Mouse (Mus musculus) R1 (cell line): ENCODE measurements around the gene Iffo2.
A peak's percentile ranks its signal among the peaks of the same experiment; 100 is the strongest.

Experiments used
- DNase-seq: peaks from one replicate; pipeline ENCODE4 v3.0.0-alpha.2; 2018; ENCODE audit warnings: low read depth, low spot score

Iffo2 gene

DNA sequence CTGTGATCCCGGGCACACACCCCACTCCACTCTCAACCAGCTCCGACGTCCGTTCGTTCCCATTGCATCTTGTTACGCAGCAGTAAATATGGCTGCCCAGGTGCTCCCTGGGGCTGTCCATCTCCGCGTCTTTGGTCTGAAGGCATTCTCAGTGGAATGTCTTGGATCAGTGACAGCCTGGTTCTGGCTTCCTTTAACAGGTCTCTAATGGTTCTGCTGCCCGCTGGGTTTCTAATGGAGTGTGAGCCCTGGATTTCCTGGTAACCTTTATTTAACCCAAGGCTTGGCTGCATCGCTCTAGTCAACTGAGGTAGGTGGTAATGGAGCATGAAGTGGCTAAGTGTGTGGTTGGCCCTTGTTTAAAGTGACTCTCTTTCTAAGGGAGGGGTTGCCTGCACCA lies 1.7 kb downstream of the Iffo2 start:
- DNase-seq = peak; percentile 14

- no peak for DNase-seq
Measured at GRCm38 (mm10) chr4:139535127-139535695, 4.9 kb downstream of the Iffo2 start.

GRCm38 (mm10) chr4:139535719-139536118 lies 5.4 kb downstream of the Iffo2 start:
- no peak for DNase-seq

DNA sequence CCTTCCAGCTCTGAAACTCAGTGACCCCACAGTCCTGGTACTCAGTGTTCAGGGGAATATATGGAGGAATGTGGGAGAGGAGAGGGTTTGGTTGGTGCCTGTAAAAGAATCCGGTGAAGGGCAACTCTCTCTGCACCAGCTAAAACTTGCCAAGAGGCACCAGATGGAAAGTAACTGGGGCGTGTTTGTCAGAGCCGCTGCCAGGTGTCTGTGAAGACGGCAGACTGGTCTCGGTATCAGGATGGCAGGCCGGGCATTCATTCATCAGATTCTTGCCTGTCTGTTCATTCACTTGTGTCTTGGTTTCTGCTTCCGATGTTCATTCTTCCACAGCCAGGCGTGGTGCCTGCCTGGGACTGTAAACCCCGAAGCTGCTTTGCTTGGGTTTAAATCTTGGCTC lies 6.4 kb downstream of the Iffo2 start:
- DNase-seq = no peak

GRCm38 (mm10) chr4:139540784-139541183 lies 10.4 kb downstream of the Iffo2 start:
- no peak for DNase-seq

GRCm38 (mm10) chr4:139545791-139546190 lies 15.4 kb downstream of the Iffo2 start:
- DNase-seq = no peak

DNA sequence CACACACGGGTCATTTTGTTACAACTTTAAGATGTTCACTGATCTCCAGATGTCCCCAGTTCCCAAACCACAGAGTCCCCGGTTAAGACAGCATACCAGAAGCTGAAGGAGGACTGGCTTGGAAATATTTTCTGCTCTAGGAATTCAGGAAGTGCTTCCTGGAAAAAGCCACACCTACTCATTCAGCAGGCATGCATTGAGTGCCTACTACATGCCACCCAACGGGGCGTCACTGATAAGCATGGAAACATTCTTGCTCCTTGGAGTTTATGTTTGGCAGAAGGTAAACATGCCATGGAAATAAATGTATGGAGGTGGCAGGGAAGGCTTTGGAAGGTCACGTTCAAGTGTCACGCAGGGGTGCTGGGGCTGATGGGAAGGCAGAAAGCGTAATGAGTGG lies 19.1 kb downstream of the Iffo2 start:
- DNase-seq = no peak

DNA sequence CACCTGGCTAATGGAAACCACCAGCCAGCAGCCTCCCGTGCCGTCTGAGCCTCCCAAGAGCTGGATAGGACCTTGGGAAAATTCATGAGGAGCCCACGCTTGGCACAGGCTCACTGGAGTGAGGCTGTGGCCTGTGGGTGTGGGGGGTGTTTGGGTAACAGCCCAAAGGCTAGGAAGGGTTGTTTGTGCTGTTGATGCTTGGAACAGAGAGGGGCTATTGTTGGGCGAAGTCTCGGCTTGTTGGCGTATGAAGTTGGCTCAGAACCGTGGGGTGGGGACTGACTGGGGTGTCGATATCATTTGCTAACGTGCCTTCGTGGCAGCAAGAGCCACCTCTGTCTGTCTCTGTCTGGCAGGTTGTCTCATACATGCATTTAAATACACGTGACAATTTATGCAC lies 24.9 kb downstream of the Iffo2 start:
- DNase-seq = no peak

- peak; percentile 92 for DNase-seq
Measured at GRCm38 (mm10) chr4:139555951-139556350, 25.6 kb downstream of the Iffo2 start.

DNA sequence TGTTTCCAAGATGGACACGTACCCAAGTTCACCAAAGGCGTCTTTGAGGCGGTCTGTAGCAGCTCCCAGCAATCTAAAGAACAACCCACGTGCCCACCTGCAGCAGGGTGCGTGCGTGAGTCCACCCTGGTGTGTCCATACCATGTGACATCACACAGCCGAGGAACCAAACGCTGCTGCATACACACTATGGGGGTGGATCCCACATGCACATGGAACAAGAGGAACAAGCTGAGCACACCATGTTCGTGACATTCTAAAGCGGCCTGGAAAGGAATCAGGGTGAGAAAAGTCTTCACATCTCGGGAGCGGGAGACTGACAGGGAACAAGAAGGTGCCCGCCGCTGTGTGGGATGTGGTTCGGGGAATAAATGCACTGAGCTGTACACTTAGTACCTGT lies 38.0 kb downstream of the Iffo2 start:
- DNase-seq = no peak

DNA sequence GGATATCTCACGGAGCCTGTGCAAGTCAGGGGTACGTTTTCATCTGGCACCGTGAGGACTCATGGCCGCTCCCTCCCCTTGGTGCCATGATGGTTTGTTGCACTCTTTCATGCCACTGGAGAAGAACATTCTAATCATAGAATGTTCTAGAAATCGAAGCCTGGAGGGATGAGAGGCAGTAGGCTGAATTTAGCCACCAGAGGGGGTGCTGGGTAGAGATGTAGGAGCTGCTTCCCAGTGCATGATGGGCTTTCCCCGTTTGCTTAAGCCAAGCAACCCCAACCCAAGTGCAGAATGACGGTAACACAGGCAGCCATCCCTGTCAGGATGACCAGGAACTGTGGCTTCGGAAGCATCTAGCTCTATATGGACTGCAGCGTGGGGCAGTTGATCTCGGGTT lies 40.4 kb downstream of the Iffo2 start:
- DNase-seq = peak; percentile 60

- DNase-seq = no peak
Measured at GRCm38 (mm10) chr4:139572928-139573512, 42.7 kb downstream of the Iffo2 start.

GRCm38 (mm10) chr4:139574156-139574798 lies 43.9 kb downstream of the Iffo2 start:
- peak; percentile 99 for DNase-seq

DNA sequence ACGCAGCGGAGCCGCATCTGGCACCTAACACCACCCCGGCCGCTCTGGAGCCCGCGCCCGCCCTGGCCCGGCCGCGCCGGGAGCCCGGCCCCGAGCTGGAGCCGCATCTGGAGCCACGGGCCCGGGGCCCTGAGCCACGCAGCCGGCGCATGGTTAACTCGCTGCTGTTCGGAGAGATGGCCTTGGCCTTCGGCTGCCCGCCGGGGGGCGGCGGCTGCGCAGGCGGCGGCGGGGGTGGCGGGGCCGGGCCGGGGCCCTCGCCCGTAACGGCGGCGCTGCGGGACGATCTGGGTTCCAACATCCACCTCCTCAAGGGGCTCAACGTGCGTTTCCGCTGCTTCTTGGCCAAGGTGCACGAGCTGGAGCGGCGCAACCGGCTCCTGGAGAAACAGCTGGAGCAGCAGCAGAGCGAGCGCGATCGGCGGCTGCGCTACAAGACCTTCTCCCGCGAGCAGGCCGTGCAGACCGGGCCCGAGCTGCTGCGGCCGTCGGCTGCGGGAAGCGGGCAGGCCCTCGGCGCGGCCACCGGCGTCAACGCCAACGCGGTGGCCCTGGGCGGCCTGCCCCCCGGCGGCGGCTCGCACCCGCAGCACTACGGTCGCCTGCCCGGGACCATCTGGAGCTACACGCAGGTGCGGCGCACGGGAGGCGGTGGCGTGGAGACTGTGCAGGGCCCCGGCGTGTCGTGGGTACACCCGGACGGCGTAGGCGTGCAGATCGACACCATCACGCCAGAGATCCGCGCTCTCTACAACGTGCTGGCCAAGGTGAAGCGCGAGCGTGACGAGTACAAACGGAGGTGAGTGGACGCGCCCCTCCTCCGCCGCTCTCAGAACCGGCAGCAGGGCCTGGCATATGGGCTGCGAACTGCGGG lies 44.7 kb downstream of the Iffo2 start:
- DNase-seq = peak; percentile 57

DNA sequence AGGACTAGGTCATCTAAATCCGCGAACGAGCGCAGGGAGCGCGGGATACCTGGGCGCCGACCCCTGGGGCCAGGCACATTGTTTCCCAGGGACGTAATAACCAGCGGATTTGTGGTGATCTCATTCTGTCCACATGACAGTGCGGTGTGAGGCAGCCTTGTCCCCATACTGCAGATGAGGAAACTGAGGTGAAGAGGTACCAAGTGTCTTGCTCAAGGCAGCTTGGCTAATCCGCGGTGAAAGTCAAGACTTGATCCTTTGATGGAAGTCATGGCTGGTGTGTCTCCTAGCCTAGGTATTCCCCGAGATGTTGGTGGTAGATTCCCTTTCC lies 45.3 kb downstream of the Iffo2 start:
- peak; percentile 62 for DNase-seq

DNA sequence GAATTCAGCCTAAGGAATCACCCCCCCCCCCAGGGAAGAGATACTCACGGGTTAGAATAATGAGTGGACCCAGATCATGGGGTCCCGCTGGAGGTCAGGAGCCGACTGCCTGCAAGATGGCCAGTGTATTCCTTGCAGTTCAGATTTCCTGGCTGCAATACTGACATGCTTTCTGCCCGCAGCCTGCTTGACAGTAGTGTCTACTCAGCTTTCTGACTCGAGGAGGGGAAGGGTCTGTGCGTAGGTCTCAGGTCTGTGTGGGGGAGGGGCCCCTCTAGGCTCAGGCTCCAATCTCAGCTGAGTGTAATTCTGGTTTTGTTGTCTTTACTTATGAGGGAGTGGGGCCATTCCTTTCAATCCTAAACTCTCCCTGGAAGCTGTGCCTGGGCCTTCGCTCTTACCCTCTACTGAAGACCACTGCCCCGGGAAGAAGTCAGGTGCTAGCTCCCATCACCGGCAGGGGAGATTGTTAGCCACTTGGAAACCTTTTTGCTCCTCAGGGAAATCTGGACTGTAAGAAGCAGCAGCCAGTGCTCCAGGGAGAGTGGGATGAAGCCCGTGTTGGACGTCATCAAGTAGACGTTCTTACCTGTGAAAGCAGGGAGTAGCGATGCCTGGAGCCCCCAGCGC lies 46.0 kb downstream of the Iffo2 start:
- no peak for DNase-seq

DNA sequence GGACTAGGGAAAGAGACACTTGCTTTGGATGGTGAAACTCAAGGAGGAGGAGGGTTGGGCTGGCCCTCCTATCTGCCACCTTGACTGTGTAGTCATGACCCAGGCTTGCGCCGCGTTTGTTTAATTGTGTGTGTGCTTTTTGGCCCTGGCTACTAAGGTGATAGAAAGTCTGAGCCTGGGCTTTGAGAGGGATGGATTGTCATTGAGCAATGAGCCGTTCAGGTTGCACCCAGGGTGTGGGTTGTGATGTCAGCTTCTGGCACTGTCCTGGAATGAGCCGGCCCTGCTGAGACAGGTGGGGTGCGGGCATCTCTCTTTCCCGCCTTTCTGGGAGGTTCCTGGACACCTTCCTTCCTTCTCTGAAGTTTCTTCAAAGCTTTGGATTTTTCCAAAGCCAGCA lies 46.7 kb downstream of the Iffo2 start:
- no peak for DNase-seq

DNA sequence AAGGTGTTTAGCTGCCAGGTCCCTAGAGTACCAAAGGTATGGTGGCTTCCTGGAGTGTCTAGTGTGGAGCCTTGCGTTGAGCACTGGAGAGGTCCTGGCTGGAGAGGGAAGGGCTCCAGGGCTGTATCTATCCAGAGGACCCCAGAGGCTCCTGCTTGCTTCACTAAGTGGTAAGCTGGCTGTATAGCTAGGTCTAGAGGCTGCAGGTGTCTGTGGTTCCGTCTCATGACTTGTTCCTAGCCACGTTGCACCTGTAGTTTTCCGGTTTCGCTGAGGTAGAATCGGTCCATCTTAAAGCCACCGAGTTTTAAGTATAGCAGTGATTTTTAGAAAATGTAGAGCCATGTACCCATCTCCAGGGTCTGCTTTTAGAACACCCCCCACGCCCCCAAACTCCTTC lies 48.0 kb downstream of the Iffo2 start:
- DNase-seq = no peak

- no peak for DNase-seq
Measured at GRCm38 (mm10) chr4:139579003-139579402, 48.7 kb downstream of the Iffo2 start.

DNA sequence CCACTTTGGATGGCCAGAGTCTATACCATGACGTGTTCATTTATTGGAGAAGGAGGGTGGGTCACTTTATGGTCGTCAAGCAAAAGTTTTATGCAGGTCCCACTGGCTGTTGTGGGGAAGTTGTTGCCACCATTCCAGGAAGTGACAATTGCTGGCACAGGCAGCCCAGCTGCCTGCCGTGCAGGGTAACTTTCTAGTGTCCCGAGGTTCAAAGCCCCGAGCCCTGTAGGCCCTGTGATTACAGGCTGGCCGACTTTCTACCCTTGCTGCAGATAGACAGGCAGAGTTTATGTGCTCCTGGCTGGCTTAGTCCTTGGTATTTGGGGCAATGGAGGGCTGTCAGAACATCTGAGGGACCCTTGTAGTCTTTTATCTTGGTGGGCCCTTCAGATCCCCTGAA lies 49.1 kb downstream of the Iffo2 start:
- DNase-seq = no peak

- peak; percentile 63 for DNase-seq
Measured at GRCm38 (mm10) chr4:139580663-139581336, 50.5 kb downstream of the Iffo2 start.
